Mouse (Mus musculus) frontal cortex, postnatal 36 days (tissue): ENCODE measurements at regions not wholly inside any gene's neighbourhood (a gene's known extent, or its start where the extent isn't known, plus 50 kb on each side); places are given as distances from the start of the nearest gene placed in this dataset.

ENCODE experiments used
- DNase-seq, 2 experiments: peaks; one replicate each; pipeline ENCODE4 v3.0.0; 2022; ENCODE audit warnings: low spot score in 2 of 2

DNA sequence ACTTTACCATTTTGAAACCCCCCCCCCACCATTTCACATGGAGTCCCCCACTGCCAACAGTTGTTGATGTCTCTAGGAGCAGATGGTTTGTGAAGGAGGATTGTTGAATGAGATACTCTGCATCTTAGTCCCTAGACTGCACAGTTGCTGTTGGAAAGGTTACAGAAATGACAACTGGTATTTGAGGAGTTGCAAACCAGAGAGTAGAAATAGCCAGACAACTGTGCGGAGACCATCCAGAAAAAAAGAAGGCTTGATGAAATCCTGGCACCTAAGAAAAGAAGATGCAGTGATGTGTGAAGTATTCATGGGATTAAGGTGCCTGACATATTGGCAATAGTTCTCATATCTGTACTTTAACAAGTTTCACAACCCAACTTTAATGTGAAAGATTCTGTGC, 1069.2 kb upstream of the Slc39a10 start:
- DNase-seq = peak; percentile 12 to 43

DNA sequence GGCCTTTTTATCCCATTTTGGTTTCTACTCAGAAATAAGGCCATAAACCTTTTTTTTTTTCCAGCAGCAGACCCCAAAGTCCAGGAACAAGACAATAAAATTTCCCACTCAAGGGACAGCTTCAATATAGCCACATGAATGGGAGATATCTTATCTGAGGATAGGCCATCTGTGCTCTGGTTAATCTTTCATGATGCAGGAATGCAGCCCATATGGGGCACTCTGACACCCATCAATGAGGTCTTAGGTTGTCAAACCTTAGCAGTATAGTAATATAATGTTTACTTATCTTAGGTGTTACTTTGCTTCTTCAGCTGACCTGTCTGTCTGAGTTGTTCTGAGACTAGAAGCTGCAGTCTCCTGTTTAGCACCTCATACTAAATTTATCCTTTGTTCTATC, 1048.0 kb upstream of the Slc39a10 start:
- DNase-seq = no peak

DNA sequence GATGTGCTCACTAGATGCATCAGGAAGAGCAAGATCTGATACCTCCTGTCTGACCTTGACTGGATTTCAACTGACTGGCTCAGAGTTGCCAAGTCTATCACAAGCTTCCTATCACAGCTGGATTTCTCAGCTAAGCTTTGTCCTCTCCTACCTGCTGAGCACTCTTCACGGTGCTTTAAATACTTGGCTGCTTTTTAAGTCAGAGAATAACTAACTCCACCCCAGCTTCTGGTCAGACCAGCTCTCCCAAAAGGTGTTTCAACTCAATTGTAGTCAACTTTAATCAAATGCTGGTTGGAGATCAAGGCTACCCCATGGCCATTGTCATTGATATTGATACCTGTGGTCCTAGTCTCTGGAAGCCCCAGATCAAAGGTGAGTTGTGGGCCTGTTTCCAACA, 1021.5 kb upstream of the Slc39a10 start:
- DNase-seq = no peak
